Mouse (Mus musculus): ENCODE measurements at regions not wholly inside any gene's neighbourhood (a gene's known extent, or its start where the extent isn't known, plus 50 kb on each side); places are given as distances from the start of the nearest gene placed in this dataset.

GRCm38 (mm10) chr2:106318695-106319266 lies 315.4 kb upstream of the Dnajc24 start:
- no peak for DNase-seq

GRCm38 (mm10) chr2:106346781-106347180 lies 343.4 kb upstream of the Dnajc24 start:
- no peak for DNase-seq

GRCm38 (mm10) chr2:106347249-106347648 lies 343.9 kb upstream of the Dnajc24 start:
- DNase-seq, result no peak

- DNase-seq, result no peak
Measured at GRCm38 (mm10) chr2:106355565-106355964, 337.5 kb upstream of the Mpped2 start.

GRCm38 (mm10) chr2:106355984-106356547 lies 337.0 kb upstream of the Mpped2 start:
- peak; percentile 60 for DNase-seq

GRCm38 (mm10) chr2:106368641-106369040 lies 324.4 kb upstream of the Mpped2 start:
- DNase-seq, result no peak

GRCm38 (mm10) chr2:106383415-106384285 lies 309.4 kb upstream of the Mpped2 start:
- DNase-seq, result peak; percentile 46

- peak; percentile 19 for DNase-seq
Measured at GRCm38 (mm10) chr2:106384286-106384595, 308.8 kb upstream of the Mpped2 start.

- peak; percentile 45 for DNase-seq
Measured at GRCm38 (mm10) chr2:106384842-106385241, 308.2 kb upstream of the Mpped2 start.

- no peak for DNase-seq
Measured at GRCm38 (mm10) chr2:106412158-106412557, 280.9 kb upstream of the Mpped2 start.

GRCm38 (mm10) chr2:106415474-106416019 lies 277.5 kb upstream of the Mpped2 start:
- no peak for DNase-seq

GRCm38 (mm10) chr2:106418181-106418580 lies 274.9 kb upstream of the Mpped2 start:
- DNase-seq, result no peak

- no peak for DNase-seq
Measured at GRCm38 (mm10) chr2:106424974-106425373, 268.1 kb upstream of the Mpped2 start.

- DNase-seq, result no peak
Measured at GRCm38 (mm10) chr2:106425451-106425881, 267.6 kb upstream of the Mpped2 start.

- DNase-seq, result no peak
Measured at GRCm38 (mm10) chr2:106426010-106426409, 267.1 kb upstream of the Mpped2 start.

GRCm38 (mm10) chr2:106427237-106427636 lies 265.8 kb upstream of the Mpped2 start:
- no peak for DNase-seq

- DNase-seq, result no peak
Measured at GRCm38 (mm10) chr2:106428909-106429308, 264.2 kb upstream of the Mpped2 start.

- DNase-seq, result peak; percentile 65
Measured at GRCm38 (mm10) chr2:106431141-106431540, 261.9 kb upstream of the Mpped2 start.

- DNase-seq, result no peak
Measured at GRCm38 (mm10) chr2:106431637-106432199, 261.4 kb upstream of the Mpped2 start.

- DNase-seq, result no peak
Measured at GRCm38 (mm10) chr2:106436136-106436535, 256.9 kb upstream of the Mpped2 start.

GRCm38 (mm10) chr2:106454310-106454974 lies 238.6 kb upstream of the Mpped2 start:
- no peak for DNase-seq

- DNase-seq, result no peak
Measured at GRCm38 (mm10) chr2:106455039-106455438, 238.0 kb upstream of the Mpped2 start.

GRCm38 (mm10) chr2:106455972-106456371 lies 237.1 kb upstream of the Mpped2 start:
- DNase-seq, result no peak

Data from cerebellum, adult 11 months (tissue).